Mouse (Mus musculus) embryonic facial prominence, embryonic 11.5 days (tissue): Measurements from ENCODE around the gene Pced1a. TPM values are rescaled to one million over a fixed set of nuclear protein-coding genes. Genes with fewer than 3 reads are reported as not detected.

Experiments
- ATAC-seq: fragments of 200-750 bp; cut with Nextera tagmentation; replicated peaks from 2 replicates; pipeline ENCODE4 v1.8.0; 2017; ENCODE audit warnings: low read depth; ENCODE audit not compliant: insufficient number of reproducible peaks, low FRiP score, low TSS enrichment
- DNase-seq: peaks from one replicate; pipeline ENCODE4 v3.0.0-alpha.2; 2015; ENCODE audit warnings: low spot score
- H3K27ac ChIP-seq: fragments of 300-500 bp; sonication (generic); replicated peaks from 2 replicates; pipeline ENCODE4 v1.5.1; 2014; ENCODE audit warnings: mild to moderate bottlenecking, low read depth, low read length, control low read depth
- H3K27me3 ChIP-seq: fragments of 300-500 bp; sonication (generic); 2 replicates; pipeline ENCODE4 v1.6.1; 2014; ENCODE audit warnings: mild to moderate bottlenecking, low read length, moderate library complexity, mixed read lengths; ENCODE audit not compliant: control insufficient read depth, insufficient read depth
- H3K36me3 ChIP-seq: fragments of 300-500 bp; sonication (generic); replicated peaks from 2 replicates; pipeline ENCODE4 v1.6.1; 2014; ENCODE audit warnings: low read depth, mild to moderate bottlenecking, low read length, moderate library complexity, mixed read lengths; ENCODE audit not compliant: control insufficient read depth, insufficient read depth
- H3K4me1 ChIP-seq: fragments of 300-500 bp; sonication (generic); 2 replicates; pipeline ENCODE4 v1.6.1; 2014; ENCODE audit warnings: low read length, mixed read lengths; ENCODE audit not compliant: control insufficient read depth, insufficient read depth
- H3K4me2 ChIP-seq: fragments of 300-500 bp; sonication (generic); 2 replicates; pipeline ENCODE4 v1.6.1; 2014; ENCODE audit warnings: low read depth, mild to moderate bottlenecking, control low read depth, low read length, moderate library complexity
- H3K4me3 ChIP-seq: fragments of 300-500 bp; sonication (generic); 2 replicates; pipeline ENCODE4 v1.5.1; 2014; ENCODE audit warnings: low read depth, low read length, control low read depth
- H3K9ac ChIP-seq: fragments of 300-500 bp; sonication (generic); replicated peaks from 2 replicates; pipeline ENCODE4 v1.6.1; 2014; ENCODE audit warnings: mild to moderate bottlenecking, control low read depth, low read length
- H3K9me3 ChIP-seq: fragments of 300-500 bp; sonication (generic); replicated peaks from 2 replicates; pipeline ENCODE4 v1.6.1; 2016; ENCODE audit warnings: mild to moderate bottlenecking, low read length, inconsistent platforms, mixed read lengths; ENCODE audit not compliant: control insufficient read depth
- WGBS: fragments of 180-500 bp; shearing (Covaris S2); extraction: QIAGEN DNeasy Blood & Tissue Kit; methylation state at CpG from one replicate; pipeline ENCODE4 v1.1.7; 2014; 5-methylcytosine and 5-hydroxymethylcytosine counted together
- polyA plus RNA-seq: library from polyadenylated mRNA; unstranded; fragments of >200 nt; fragmentation: Nextera tagmentation; extraction: Ambion mirVana; gene quantifications from 2 replicates; pipeline ENCODE4 v1.2.1, GENCODE M21; 2014

Gene Pced1a
- polyA plus RNA-seq, 1 experiment from 2014 or later: 10.0 TPM

GRCm38 (mm10) chr2:130449021-130449793 lies 24.7 kb upstream of the Pced1a start:
- ATAC-seq: peak; percentile 35; the same call in 1 of the 2 replicates
- Histone ChIP-seq H3K9me3 (no peaks in the 10 kb centered on the region), H3K9ac (peak overlapping the region; percentile 83), H3K27ac (no peak overlapping the region), H3K4me1 (no peaks in the 10 kb centered on the region), H3K4me2 (peak overlapping the region; percentile 86), H3K4me3 (peak overlapping the region; percentile 92), H3K27me3 (no peaks in the 10 kb centered on the region), H3K36me3 (peaks cover 2% of the 10 kb centered on the region; the same call in 1 of the 2 replicates)
- WGBS: 9% methylated on average over 17 of the region's 17 CpGs
- peak; percentile 36 for DNase-seq

DNA sequence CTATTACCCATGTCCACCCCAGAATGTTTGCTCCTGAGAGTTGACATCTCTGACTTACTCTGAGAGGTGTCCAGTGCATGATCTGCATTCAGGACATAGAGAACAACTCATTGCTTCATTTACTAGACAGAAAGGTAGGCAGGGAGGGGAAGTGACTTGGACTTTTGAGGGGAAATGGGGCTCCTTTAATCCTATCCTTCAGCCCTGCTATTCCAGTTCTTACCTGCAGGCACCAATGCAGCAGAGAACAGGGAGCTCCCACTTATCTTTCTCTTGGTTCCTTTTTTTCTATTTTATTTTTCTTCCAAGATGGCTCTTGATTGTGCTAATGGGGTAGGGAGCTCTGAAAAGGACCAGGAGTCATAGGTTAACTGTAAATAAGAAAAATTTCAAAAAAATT lies 23.9 kb upstream of the Pced1a start:
- DNase-seq (no peak), ATAC-seq (no peak)
- peaks cover 3% of the 10 kb centered on the region; the same call in 1 of the 2 replicates for H3K36me3 ChIP-seq
- H3K9ac ChIP-seq: no peak overlapping the region
- no peak overlapping the region for H3K27ac ChIP-seq
- no peak overlapping the region for H3K4me2 ChIP-seq
- H3K4me1 ChIP-seq: no peaks in the 10 kb centered on the region
- no peak overlapping the region for H3K4me3 ChIP-seq
- H3K27me3 ChIP-seq: no peaks in the 10 kb centered on the region
- H3K9me3 ChIP-seq: no peaks in the 10 kb centered on the region

DNA sequence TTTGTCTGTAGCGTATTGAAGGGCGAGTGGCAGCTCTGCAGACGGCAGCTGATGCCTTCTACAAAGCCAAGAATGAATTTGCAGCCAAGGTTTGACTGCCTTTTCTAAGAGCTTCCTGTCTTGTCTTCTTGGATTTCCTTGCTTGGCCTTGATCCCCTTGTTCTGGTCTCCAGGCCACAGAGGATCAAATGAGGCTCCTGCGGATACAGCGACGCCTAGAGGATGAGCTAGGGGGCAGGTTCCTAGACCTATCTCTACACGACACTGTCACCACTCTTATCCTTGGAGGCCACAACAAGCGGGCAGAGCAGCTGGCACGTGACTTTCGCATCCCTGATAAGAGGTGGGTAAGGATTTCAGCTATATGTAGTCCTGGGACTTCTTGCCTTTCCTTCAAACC lies 17.7 kb upstream of the Pced1a start:
- peaks cover 17% of the 10 kb centered on the region for H3K36me3 ChIP-seq
- DNase-seq (no peak), ATAC-seq (no peak)
- 85% methylated on average over 10 of the region's 10 CpGs for WGBS
- H3K9me3 ChIP-seq: no peaks in the 10 kb centered on the region
- no peak overlapping the region for H3K9ac ChIP-seq
- no peaks in the 10 kb centered on the region for H3K4me1 ChIP-seq
- no peak overlapping the region for H3K4me3 ChIP-seq
- no peak overlapping the region for H3K4me2 ChIP-seq
- no peak overlapping the region for H3K27ac ChIP-seq
- no peaks in the 10 kb centered on the region for H3K27me3 ChIP-seq

GRCm38 (mm10) chr2:130439840-130440480 lies 15.5 kb upstream of the Pced1a start:
- H3K36me3 ChIP-seq: peaks cover 17% of the 10 kb centered on the region
- WGBS: 88% methylated on average over 4 of the region's 4 CpGs

DNA sequence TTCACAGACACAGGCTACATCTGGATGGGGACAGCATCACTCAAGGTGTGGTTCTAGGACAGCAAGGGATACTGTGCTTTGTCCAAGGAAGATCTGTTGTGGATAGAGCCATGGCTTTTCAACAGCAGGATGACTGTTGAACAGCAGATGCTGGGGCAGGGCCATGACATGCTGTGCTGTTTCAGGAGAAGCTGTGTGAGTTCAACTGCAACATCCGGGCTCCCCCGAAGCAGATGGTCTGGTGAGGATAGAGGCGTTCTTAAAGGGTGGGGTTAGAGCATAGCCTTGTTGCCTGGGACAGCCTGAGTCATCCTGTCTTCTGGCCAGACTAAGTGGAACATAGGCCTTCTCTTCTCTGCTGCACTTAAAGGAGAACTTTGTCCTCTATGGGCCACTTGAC lies 14.4 kb upstream of the Pced1a start:
- peaks cover 14% of the 10 kb centered on the region for H3K36me3 ChIP-seq
- ATAC-seq (no peak), DNase-seq (no peak)
- H3K9me3 ChIP-seq: no peaks in the 10 kb centered on the region
- no peak overlapping the region for H3K9ac ChIP-seq
- 86% methylated on average over 3 of the region's 3 CpGs for WGBS
- no peak overlapping the region for H3K27ac ChIP-seq
- no peaks in the 10 kb centered on the region for H3K4me1 ChIP-seq
- no peak overlapping the region for H3K4me3 ChIP-seq
- no peak overlapping the region for H3K4me2 ChIP-seq
- H3K27me3 ChIP-seq: no peaks in the 10 kb centered on the region

More at GRCm38 (mm10) chr2:130439840-130440480, 15.5 kb upstream of the Pced1a start:
- H3K9ac ChIP-seq: no peak overlapping the region
- H3K4me1 ChIP-seq: no peaks in the 10 kb centered on the region
- no peak overlapping the region for H3K27ac ChIP-seq
- ATAC-seq: no peak
- H3K4me3 ChIP-seq: no peak overlapping the region
- H3K4me2 ChIP-seq: no peak overlapping the region
- no peaks in the 10 kb centered on the region for H3K27me3 ChIP-seq
- DNase-seq: no peak
- no peaks in the 10 kb centered on the region for H3K9me3 ChIP-seq

GRCm38 (mm10) chr2:130436769-130437168 lies 12.3 kb upstream of the Pced1a start:
- Histone ChIP-seq H3K27ac (no peak overlapping the region), H3K27me3 (no peaks in the 10 kb centered on the region), H3K4me1 (no peaks in the 10 kb centered on the region), H3K9ac (no peak overlapping the region), H3K4me2 (no peak overlapping the region), H3K36me3 (peaks cover 8% of the 10 kb centered on the region), H3K4me3 (no peak overlapping the region), H3K9me3 (no peaks in the 10 kb centered on the region)
- 96% methylated on average over 1 of the region's 1 CpGs for WGBS
- DNase-seq (no peak), ATAC-seq (no peak)

GRCm38 (mm10) chr2:130433152-130433551 lies 8.7 kb upstream of the Pced1a start:
- ATAC-seq (no peak), DNase-seq (peak; percentile 79)
- 26% methylated on average over 4 of the region's 4 CpGs for WGBS

GRCm38 (mm10) chr2:130432157-130432556 lies 7.7 kb upstream of the Pced1a start:
- no peaks in the 10 kb centered on the region; the same call in 1 of the 2 replicates for H3K36me3 ChIP-seq
- no peaks in the 10 kb centered on the region for H3K27me3 ChIP-seq
- no peak overlapping the region for H3K4me3 ChIP-seq
- H3K4me1 ChIP-seq: no peaks in the 10 kb centered on the region
- no peak overlapping the region for H3K27ac ChIP-seq
- 90% methylated on average over 3 of the region's 3 CpGs for whole genome bisulfite sequencing
- no peaks in the 10 kb centered on the region for H3K9me3 ChIP-seq
- no peak overlapping the region for H3K9ac ChIP-seq
- no peak overlapping the region for H3K4me2 ChIP-seq
- DNase-seq: no peak
- no peak for ATAC-seq

More at GRCm38 (mm10) chr2:130433152-130433551, 8.7 kb upstream of the Pced1a start:
- Histone ChIP-seq H3K4me2 (no peak overlapping the region), H3K4me3 (no peak overlapping the region), H3K36me3 (no peaks in the 10 kb centered on the region; the same call in 1 of the 2 replicates), H3K27ac (no peak overlapping the region), H3K9me3 (no peaks in the 10 kb centered on the region), H3K9ac (no peak overlapping the region), H3K27me3 (no peaks in the 10 kb centered on the region), H3K4me1 (no peaks in the 10 kb centered on the region)
